Mouse (Mus musculus) neutrophil, adult 65 days (primary cell): ENCODE results near the gene Slc40a1. TPM values are rescaled to one million over a fixed set of nuclear protein-coding genes. Genes with fewer than 3 reads are reported as not detected.

Experiments used
- total RNA-seq: library from RNA; stranded (reverse); gene quantifications from 2 replicates; pipeline ENCODE4 v1.2.4, GENCODE M21; 2023

Gene Slc40a1
- total RNA-seq, result 123 and 140 TPM in 2 replicates

GRCm38 (mm10) chr1:45926393-45926763 lies at the start of gene Slc40a1:
TSS of gene Slc40a1 (minus strand) at chr1:45926523.

GRCm38 (mm10) chr1:45890173-45890572 lies 36.1 kb downstream of the Slc40a1 start, which contains the start of gene Gm5269:
TSS of gene Gm5269 (minus strand) at chr1:45890273.

Other genes starting within 250 kb of the Slc40a1 start
- gene Wdr75, start 131.4 kb downstream of the Slc40a1 start, total RNA-seq, result 9.5 and 17.3 TPM in 2 replicates
- gene Gm5269, start 36.2 kb downstream of the Slc40a1 start, total RNA-seq, result not detected in 2 replicates
- gene Dnah7b, start 139.8 kb upstream of the Slc40a1 start, total RNA-seq, result not detected in 2 replicates